Comparison of ENCODE assay signal across 13 mouse cellular contexts in the genomic region with DNA sequence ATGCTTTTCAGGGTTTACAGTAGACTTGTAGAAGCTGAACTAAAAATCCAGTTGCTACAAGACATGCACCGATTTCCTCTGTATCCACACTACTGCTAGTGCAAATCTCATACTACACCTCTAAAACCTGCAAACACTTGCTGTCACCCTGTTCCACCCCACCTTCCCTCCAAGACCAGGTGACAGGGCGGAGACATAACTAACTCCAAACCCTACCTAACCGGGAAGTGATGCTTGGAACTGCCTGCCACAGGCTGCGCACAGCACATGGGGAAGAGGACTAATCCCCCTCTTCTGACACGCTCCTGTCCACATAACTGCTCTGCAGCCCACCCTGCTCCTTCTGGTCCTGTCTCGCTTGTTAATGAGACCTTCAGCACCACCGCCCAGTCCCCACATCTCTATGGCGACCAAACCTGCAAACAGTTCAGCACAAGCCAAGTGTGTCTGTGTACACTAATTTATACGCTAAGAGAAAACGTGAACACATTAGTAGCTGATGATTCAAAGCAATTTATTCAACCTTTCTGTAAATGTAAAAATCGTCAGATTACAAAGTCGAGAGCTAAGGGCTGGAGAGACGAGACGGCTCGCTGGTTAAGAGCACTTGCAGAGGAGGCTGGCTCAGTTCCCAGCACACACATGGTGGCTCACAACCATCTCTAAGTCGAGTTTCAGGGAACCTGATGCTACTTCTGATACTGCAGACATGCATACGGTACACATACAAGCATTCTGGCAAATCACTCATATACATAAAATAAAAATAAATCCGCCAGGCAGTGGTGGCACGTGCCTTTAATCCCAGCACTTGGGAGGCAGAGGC. TPM values are rescaled to one million over a fixed set of nuclear protein-coding genes. Genes with fewer than 3 reads are reported as not detected.
A peak's percentile ranks its signal among the peaks of the same experiment; 100 is the strongest.
DNase-seq lines count a peak whose midpoint lies in the region; ATAC-seq and TF ChIP-seq lines count a peak whose summit lies in the region.
"Had no signal": no experiment of that assay in that cellular context is flagged by ENCODE, and none has a peak within 500 bp of the region (broad histone marks: within the 10 kb centered on the region; RNA-seq: fewer than 3 reads in every experiment).

No protein-coding gene starts in this region.

- H3K36me3 ChIP-seq in forebrain, embryonic 14.5 days (ENCODE audit: control insufficient read depth, insufficient read depth, low read length) = no peaks in the 10 kb centered on the region
- H3K36me3 ChIP-seq in forebrain, embryonic 11.5 days (ENCODE audit: control insufficient read depth, insufficient read depth, low read length) = no peaks in the 10 kb centered on the region
- no peaks in the 10 kb centered on the region for H3K36me3 ChIP-seq in limb, embryonic 11.5 days (ENCODE audit: control insufficient read depth, insufficient read depth, low read length)
- H3K36me3 ChIP-seq in limb, embryonic 10.5 days = peaks cover 32% of the 10 kb centered on the region
- peaks cover 6% of the 10 kb centered on the region for H3K36me3 ChIP-seq in limb, embryonic 14.5 days (ENCODE audit: control insufficient read depth, insufficient read depth, low read length)

- 0 out of 2 replicates have a peak, but pooled peaks cover 3% of the 10 kb centered on the region for H3K4me1 ChIP-seq in forebrain, embryonic 14.5 days (ENCODE audit: control insufficient read depth, insufficient read depth, low read length)
- H3K4me1 ChIP-seq in forebrain, embryonic 11.5 days (replicated peaks; ENCODE audit: control insufficient read depth, insufficient read depth, low read length) = peaks cover 4% of the 10 kb centered on the region; the same call in 1 of the 2 replicates
- H3K4me1 ChIP-seq in limb, embryonic 11.5 days (ENCODE audit: control insufficient read depth, insufficient read depth, low read length) = peaks cover 18% of the 10 kb centered on the region
- peaks cover 37% of the 10 kb centered on the region for H3K4me1 ChIP-seq in limb, embryonic 10.5 days
- H3K4me1 ChIP-seq in limb, embryonic 14.5 days (ENCODE audit: control insufficient read depth, insufficient read depth, low read length) = peaks cover 28% of the 10 kb centered on the region

- WGBS in forebrain, embryonic 14.5 days = 43% methylated on average over 19 of the region's 19 CpGs
- 80% methylated on average over 19 of the region's 19 CpGs for WGBS in forebrain, embryonic 11.5 days
- WGBS in limb, embryonic 11.5 days = 76% methylated on average over 19 of the region's 19 CpGs
- WGBS in limb, embryonic 10.5 days = 87% methylated on average over 19 of the region's 19 CpGs
- 59% methylated on average over 19 of the region's 19 CpGs for WGBS in limb, embryonic 14.5 days

- H3K9ac ChIP-seq in forebrain, embryonic 14.5 days (ENCODE audit: low read length) = no peak overlapping the region
- no peak overlapping the region for H3K9ac ChIP-seq in forebrain, embryonic 11.5 days (ENCODE audit: low read length)
- no peak overlapping the region for H3K9ac ChIP-seq in limb, embryonic 11.5 days (ENCODE audit: low read length)
- H3K9ac ChIP-seq in limb, embryonic 14.5 days (ENCODE audit: low read depth, low read length, severe bottlenecking) = no peak overlapping the region
- H3K9ac ChIP-seq: liver, postnatal 0 days had no signal

- ATAC-seq in forebrain, embryonic 14.5 days = peak; percentile 50
- ATAC-seq in forebrain, embryonic 11.5 days (replicated peaks; ENCODE audit: low FRiP score) = no peak
- no peak for ATAC-seq in limb, embryonic 11.5 days (ENCODE audit: insufficient number of reproducible peaks, low FRiP score, low TSS enrichment, low read depth)
- ATAC-seq in limb, embryonic 14.5 days (ENCODE audit: low FRiP score, low read depth) = no peak
- ATAC-seq in monocyte, adult 5-6 weeks (replicated peaks; ENCODE audit: insufficient number of reproducible peaks, low FRiP score, low TSS enrichment, poor library complexity, severe bottlenecking) = no peak
- ATAC-seq: liver, postnatal 0 days had no signal

- no peak overlapping the region for H3K4me3 ChIP-seq in forebrain, embryonic 14.5 days (ENCODE audit: low read depth, low read length)
- no peak overlapping the region for H3K4me3 ChIP-seq in forebrain, embryonic 11.5 days (ENCODE audit: low read depth, low read length)
- no peak overlapping the region for H3K4me3 ChIP-seq in limb, embryonic 11.5 days (ENCODE audit: low read depth, low read length)
- H3K4me3 ChIP-seq in limb, embryonic 10.5 days = no peak overlapping the region
- H3K4me3 ChIP-seq in limb, embryonic 14.5 days (replicated peaks; ENCODE audit: low read length) = no peak overlapping the region

- no peak overlapping the region for H3K27ac ChIP-seq in forebrain, embryonic 14.5 days (ENCODE audit: low read depth, low read length)
- no peak overlapping the region for H3K27ac ChIP-seq in forebrain, embryonic 11.5 days (ENCODE audit: low read depth, low read length)
- 0 out of 2 replicates have a peak overlapping the region, but pooled peaks have one; percentile 30 for H3K27ac ChIP-seq in limb, embryonic 11.5 days (replicated peaks; ENCODE audit: low read depth, low read length)
- no peak overlapping the region for H3K27ac ChIP-seq in limb, embryonic 10.5 days
- H3K27ac ChIP-seq in limb, embryonic 14.5 days (replicated peaks; ENCODE audit: low read depth, low read length) = no peak overlapping the region

- H3K27me3 ChIP-seq in forebrain, embryonic 14.5 days (replicated peaks; ENCODE audit: control insufficient read depth, insufficient read depth, low read length) = no peaks in the 10 kb centered on the region
- no peaks in the 10 kb centered on the region for H3K27me3 ChIP-seq in forebrain, embryonic 11.5 days (ENCODE audit: control insufficient read depth, insufficient read depth, low read length)
- H3K27me3 ChIP-seq in limb, embryonic 11.5 days (ENCODE audit: control insufficient read depth, insufficient read depth, low read length) = no peaks in the 10 kb centered on the region
- H3K27me3 ChIP-seq in limb, embryonic 10.5 days (ENCODE audit: low read depth, poor library complexity, severe bottlenecking) = no peaks in the 10 kb centered on the region
- no peaks in the 10 kb centered on the region for H3K27me3 ChIP-seq in limb, embryonic 14.5 days (ENCODE audit: control insufficient read depth, insufficient read depth, low read length)

- peak; percentile 68 for DNase-seq in forebrain, embryonic 14.5 days (ENCODE audit: low spot score)
- DNase-seq in forebrain, embryonic 11.5 days (ENCODE audit: low spot score) = no peak
- DNase-seq in limb, embryonic 11.5 days (ENCODE audit: low spot score) = no peak
- DNase-seq in limb, embryonic 10.5 days (ENCODE audit: low spot score) = no peak
- DNase-seq in brain, adult 2 months (ENCODE audit: low read depth, low spot score) = peak; percentile 87
- peak; percentile 34 for DNase-seq in limb, embryonic 14.5 days (ENCODE audit: low spot score)
- DNase-seq in adrenal gland, adult 18-20 months (ENCODE audit: low spot score in 2 of 2) = no peak
- DNase-seq: gastrocnemius, postnatal 25 days; heart, postnatal 36 days; liver, postnatal 0 days had no signal

- TF ChIP-seq POLR2A in limb, embryonic 14.5 days (IDR thresholded peaks at IDR 0.05; ENCODE audit: borderline replicate concordance, extremely low read depth, insufficient read depth, insufficient read length) = no peak

- H3K4me2 ChIP-seq in forebrain, embryonic 14.5 days (ENCODE audit: low read length) = no peak overlapping the region
- no peak overlapping the region for H3K4me2 ChIP-seq in forebrain, embryonic 11.5 days (ENCODE audit: low read depth, low read length, severe bottlenecking)
- H3K4me2 ChIP-seq in limb, embryonic 11.5 days (ENCODE audit: low read depth, severe bottlenecking) = no peak overlapping the region
- H3K4me2 ChIP-seq in limb, embryonic 14.5 days (replicated peaks; ENCODE audit: low read depth, low read length, severe bottlenecking) = no peak overlapping the region

- H3K9me3 ChIP-seq in forebrain, embryonic 14.5 days (replicated peaks; ENCODE audit: control insufficient read depth, low read length) = no peaks in the 10 kb centered on the region
- no peaks in the 10 kb centered on the region for H3K9me3 ChIP-seq in forebrain, embryonic 11.5 days (ENCODE audit: control insufficient read depth, low read length)
- H3K9me3 ChIP-seq in limb, embryonic 11.5 days (ENCODE audit: control insufficient read depth, low read length) = no peaks in the 10 kb centered on the region
- H3K9me3 ChIP-seq in limb, embryonic 10.5 days (replicated peaks) = no peaks in the 10 kb centered on the region
- H3K9me3 ChIP-seq in limb, embryonic 14.5 days (ENCODE audit: control insufficient read depth, low read length) = no peaks in the 10 kb centered on the region

RNA-seq across cellular contexts. Expression of gene Ube4b, which starts 21.7 kb away (rescaled TPM):
- 34.3 and 44.7 TPM in 2 replicates for polyA plus RNA-seq in forebrain, embryonic 14.5 days (2014; fragmentation: Nextera tagmentation; extraction: Ambion mirVana)
- 67.0 and 70.6 TPM in 2 replicates for polyA plus RNA-seq in forebrain, embryonic 11.5 days (2014; fragmentation: Nextera tagmentation; extraction: Ambion mirVana)
- 49.5 and 58.5 TPM in 2 replicates for polyA plus RNA-seq in limb, embryonic 11.5 days (2014; fragmentation: Nextera tagmentation; extraction: Ambion mirVana)
- polyA plus RNA-seq in limb, embryonic 10.5 days (2016; fragmentation: Nextera tagmentation; extraction: Ambion mirVana) = 72.2 and 76.4 TPM in 2 replicates
- 82.1 and 95.0 TPM in 2 replicates for polyA plus RNA-seq in limb, embryonic 14.5 days (2012; rRNA removed)
- polyA plus RNA-seq in limb, embryonic 14.5 days (2014; fragmentation: Nextera tagmentation; extraction: Ambion mirVana) = 39.8 and 45.1 TPM in 2 replicates
- 19.5 to 29.6 TPM (median 20.9 TPM) in 3 replicates for total RNA-seq in monocyte, adult 5-6 weeks (2017)
- 10 to 100 TPM; 59.8 to 71.3 TPM for total RNA-seq in adrenal gland, adult 18-20 months (2021)

RNA-seq across cellular contexts. Expression of gene Rbp7, which starts 49.9 kb away (rescaled TPM):
- polyA plus RNA-seq in forebrain, embryonic 14.5 days (2014; fragmentation: Nextera tagmentation; extraction: Ambion mirVana) = not detected in 2 replicates
- polyA plus RNA-seq in forebrain, embryonic 11.5 days (2014; fragmentation: Nextera tagmentation; extraction: Ambion mirVana) = not detected in 2 replicates
- polyA plus RNA-seq in limb, embryonic 11.5 days (2014; fragmentation: Nextera tagmentation; extraction: Ambion mirVana) = not detected in 2 replicates
- not detected in 2 replicates for polyA plus RNA-seq in limb, embryonic 10.5 days (2016; fragmentation: Nextera tagmentation; extraction: Ambion mirVana)
- polyA plus RNA-seq in limb, embryonic 14.5 days (2012; rRNA removed) = 0.11 TPM in 1 of 2 replicates, not detected in the other
- 0.89 and 1.4 TPM in 2 replicates for polyA plus RNA-seq in limb, embryonic 14.5 days (2014; fragmentation: Nextera tagmentation; extraction: Ambion mirVana)
- not detected in 3 replicates for total RNA-seq in monocyte, adult 5-6 weeks (2017)
- 10 to 100 TPM; 18.0 to 66.4 TPM for total RNA-seq in adrenal gland, adult 18-20 months (2021)
- total RNA-seq: layer of hippocampus, adult 8-10 months had no signal
- polyA plus RNA-seq: liver, postnatal 0 days; neural tube, embryonic 14.5 days had no signal

Comparison
In these comparisons a context has a peak if more than half of its experiments do, and no peak if none do; other contexts are left out.
1. DNase-seq: peak in forebrain, embryonic 14.5 days (single experiment), brain, adult 2 months (single experiment) and limb, embryonic 14.5 days (single experiment); none in forebrain, embryonic 11.5 days (single experiment), limb, embryonic 11.5 days (single experiment), limb, embryonic 10.5 days (single experiment) and adrenal gland, adult 18-20 months (0 of 2).